Comparison of ENCODE assay signal across 20 mouse cellular contexts in the genomic region with DNA sequence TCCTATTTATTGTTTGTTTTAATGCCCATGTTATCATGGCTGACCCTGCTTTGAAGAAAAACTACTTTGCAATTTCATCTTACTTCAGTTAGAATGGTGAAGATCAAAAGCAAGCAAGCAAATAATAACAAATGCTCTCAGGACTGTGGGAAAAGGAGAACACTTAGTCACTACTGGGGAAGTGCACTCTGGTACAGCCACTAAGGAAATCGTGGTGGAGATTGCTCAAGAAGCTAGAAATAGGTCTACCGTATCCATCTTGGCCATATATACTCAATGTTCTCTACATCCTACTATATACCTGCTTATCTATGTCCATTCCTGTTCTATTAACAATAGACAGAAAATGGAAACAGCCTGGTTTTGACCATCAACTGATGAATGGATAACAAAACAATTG.
"Had no signal": no experiment of that assay in that cellular context is flagged by ENCODE, and none has a peak within 500 bp of the region (broad histone marks: within the 10 kb centered on the region; RNA-seq: fewer than 3 reads in every experiment).

No protein-coding gene starts in this region.

- H3K27me3 ChIP-seq: liver, embryonic 13.5 days; liver, embryonic 15.5 days; lung, embryonic 15.5 days; megakaryocyte, embryonic 14.5 days; midbrain, embryonic 12.5 days; neural tube, embryonic 13.5 days; neural tube, embryonic 15.5 days had no signal

- ATAC-seq: liver, postnatal 0 days; lung, postnatal 0 days had no signal

- H3K4me2 ChIP-seq: liver, embryonic 13.5 days; liver, embryonic 15.5 days; lung, embryonic 15.5 days; midbrain, embryonic 12.5 days; neural tube, embryonic 13.5 days; neural tube, embryonic 15.5 days had no signal

- H3K27ac ChIP-seq: liver, embryonic 13.5 days; liver, embryonic 15.5 days; lung, embryonic 15.5 days; macrophage; midbrain, embryonic 12.5 days; neural tube, embryonic 13.5 days; neural tube, embryonic 15.5 days had no signal

- H3K4me1 ChIP-seq: liver, embryonic 13.5 days; liver, embryonic 15.5 days; megakaryocyte, embryonic 14.5 days; midbrain, embryonic 12.5 days; neural tube, embryonic 15.5 days had no signal

- H3K9ac ChIP-seq: liver, embryonic 13.5 days; liver, embryonic 15.5 days; liver, postnatal 0 days; lung, embryonic 15.5 days; midbrain, embryonic 12.5 days; neural tube, embryonic 13.5 days; neural tube, embryonic 15.5 days had no signal

- H3K9me3 ChIP-seq: liver, embryonic 13.5 days; liver, embryonic 15.5 days; lung, embryonic 15.5 days; midbrain, embryonic 12.5 days; neural tube, embryonic 13.5 days; neural tube, embryonic 15.5 days had no signal

- H3K36me3 ChIP-seq: liver, embryonic 13.5 days; liver, embryonic 15.5 days; lung, embryonic 15.5 days; midbrain, embryonic 12.5 days; neural tube, embryonic 13.5 days; neural tube, embryonic 15.5 days had no signal

- H3K4me3 ChIP-seq: liver, embryonic 13.5 days; liver, embryonic 15.5 days; lung, embryonic 15.5 days; megakaryocyte, embryonic 14.5 days; midbrain, embryonic 12.5 days; myocyte; neural tube, embryonic 13.5 days; neural tube, embryonic 15.5 days had no signal

- DNase-seq: liver, embryonic 13.5 days; liver, postnatal 0 days; lung, adult 2 months; lung, postnatal 14 days; lung, postnatal 36 days; midbrain, embryonic 14.5 days; retina, postnatal 1 day; right cerebral cortex, adult 18-20 months; thymus, adult 18-20 months; thymus, postnatal 14 days; thymus, postnatal 36 days had no signal
